Mouse (Mus musculus) heart, embryonic 16.5 days (tissue): ENCODE data around the gene Med24. TPM values are rescaled to one million over a fixed set of nuclear protein-coding genes. Genes with fewer than 3 reads are reported as not detected.

Experiments
- ATAC-seq: fragments of 200-750 bp; cut with Nextera tagmentation; replicated peaks from 2 replicates; pipeline ENCODE4 v1.8.0; 2017; ENCODE audit warnings: moderate number of reproducible peaks; ENCODE audit not compliant: insufficient read depth, low FRiP score; ENCODE audit errors: extremely low read depth
- H3K27ac ChIP-seq: fragments of 300-500 bp; sonication (generic); 2 replicates; pipeline ENCODE4 v1.5.1; 2014; ENCODE audit warnings: mild to moderate bottlenecking, low read length, control low read depth, moderate library complexity
- H3K27me3 ChIP-seq: fragments of 300-500 bp; sonication (generic); 2 replicates; pipeline ENCODE4 v1.6.1; 2014; ENCODE audit warnings: low read length, mixed read lengths; ENCODE audit not compliant: control insufficient read depth, insufficient read depth
- H3K36me3 ChIP-seq: fragments of 300-500 bp; sonication (generic); 2 replicates; pipeline ENCODE4 v1.6.1; 2014; ENCODE audit not compliant: control insufficient read depth, insufficient read depth
- H3K4me1 ChIP-seq: fragments of 300-500 bp; sonication (generic); 2 replicates; pipeline ENCODE4 v1.6.1; 2014; ENCODE audit warnings: low read length, mixed read lengths; ENCODE audit not compliant: control insufficient read depth, insufficient read depth
- H3K4me2 ChIP-seq: fragments of 300-500 bp; sonication (generic); 2 replicates; pipeline ENCODE4 v1.6.1; 2014; ENCODE audit warnings: low read depth, mild to moderate bottlenecking, control low read depth, low read length
- H3K4me3 ChIP-seq: fragments of 300-500 bp; sonication (generic); 2 replicates; pipeline ENCODE4 v1.5.1; 2014; ENCODE audit warnings: mild to moderate bottlenecking, control low read depth, low read length
- H3K9ac ChIP-seq: fragments of 300-500 bp; sonication (generic); 2 replicates; pipeline ENCODE4 v1.6.1; 2014; ENCODE audit warnings: low read length, control low read depth
- H3K9me3 ChIP-seq: fragments of 300-500 bp; sonication (generic); replicated peaks from 2 replicates; pipeline ENCODE4 v1.6.1; 2016; ENCODE audit warnings: low read length; ENCODE audit not compliant: control insufficient read depth
- WGBS: fragments of 180-500 bp; shearing (Covaris S2); extraction: QIAGEN DNeasy Blood & Tissue Kit; methylation state at CpG from one replicate; pipeline ENCODE4 v1.1.7; 2014; 5-methylcytosine and 5-hydroxymethylcytosine counted together
- polyA plus RNA-seq: library from polyadenylated mRNA; unstranded; fragments of >200 nt; fragmentation: Nextera tagmentation; extraction: Ambion mirVana; gene quantifications from 2 replicates; pipeline ENCODE4 v1.2.1, GENCODE M21; 2015

The Med24 gene
- polyA plus RNA-seq, 1 experiment from 2014 or later, result 36.8 TPM

GRCm38 (mm10) chr11:98755726-98756380 lies 26.6 kb upstream of the Med24 start:
- peak overlapping the region; percentile 55 for H3K27ac ChIP-seq
- H3K9ac ChIP-seq, result 0 out of 2 replicates have a peak overlapping the region, but pooled peaks have one; percentile 11
- no peaks in the 10 kb centered on the region for H3K9me3 ChIP-seq
- no peaks in the 10 kb centered on the region for H3K27me3 ChIP-seq
- peaks cover 40% of the 10 kb centered on the region for H3K36me3 ChIP-seq
- no peak for ATAC-seq
- peaks cover 55% of the 10 kb centered on the region for H3K4me1 ChIP-seq
- no peak overlapping the region for H3K4me2 ChIP-seq
- 79% methylated on average over 6 of the region's 6 CpGs for WGBS
- H3K4me3 ChIP-seq, result no peak overlapping the region

GRCm38 (mm10) chr11:98754621-98755181 lies 25.5 kb upstream of the Med24 start:
- no peaks in the 10 kb centered on the region for H3K9me3 ChIP-seq
- no peak overlapping the region for H3K4me3 ChIP-seq
- H3K36me3 ChIP-seq, result peaks cover 32% of the 10 kb centered on the region
- H3K9ac ChIP-seq, result peak overlapping the region; percentile 53
- peak overlapping the region; percentile 95 for H3K27ac ChIP-seq
- H3K27me3 ChIP-seq, result no peaks in the 10 kb centered on the region
- ATAC-seq, result peak; percentile 17
- H3K4me2 ChIP-seq, result peak overlapping the region; percentile 22; the same call in 1 of the 2 replicates
- 16% methylated on average over 7 of the region's 7 CpGs for WGBS
- peaks cover 67% of the 10 kb centered on the region for H3K4me1 ChIP-seq

GRCm38 (mm10) chr11:98754151-98754620 lies 25.0 kb upstream of the Med24 start:
- Histone ChIP-seq H3K27ac (peak overlapping the region; percentile 95), H3K9ac (peak overlapping the region; percentile 53), H3K27me3 (no peaks in the 10 kb centered on the region), H3K4me2 (peak overlapping the region; percentile 22; the same call in 1 of the 2 replicates), H3K4me3 (no peak overlapping the region), H3K36me3 (peaks cover 29% of the 10 kb centered on the region), H3K9me3 (no peaks in the 10 kb centered on the region), H3K4me1 (peaks cover 72% of the 10 kb centered on the region)
- no peak for ATAC-seq
- 46% methylated on average over 9 of the region's 9 CpGs for whole genome bisulfite sequencing

GRCm38 (mm10) chr11:98753264-98753663 lies 24.0 kb upstream of the Med24 start:
- WGBS, result 93% methylated on average over 5 of the region's 5 CpGs
- Histone ChIP-seq H3K4me1 (peaks cover 81% of the 10 kb centered on the region), H3K9ac (peak overlapping the region; percentile 28; the same call in 1 of the 2 replicates), H3K4me3 (no peak overlapping the region), H3K27ac (peak overlapping the region; percentile 49), H3K9me3 (no peaks in the 10 kb centered on the region), H3K36me3 (peaks cover 22% of the 10 kb centered on the region), H3K27me3 (no peaks in the 10 kb centered on the region), H3K4me2 (no peak overlapping the region)
- ATAC-seq, result no peak

- Histone ChIP-seq H3K4me2 (no peak overlapping the region), H3K27ac (peak overlapping the region; percentile 92), H3K4me1 (peaks cover 87% of the 10 kb centered on the region), H3K9ac (peak overlapping the region; percentile 64), H3K4me3 (no peak overlapping the region), H3K27me3 (no peaks in the 10 kb centered on the region), H3K9me3 (no peaks in the 10 kb centered on the region), H3K36me3 (peaks cover 17% of the 10 kb centered on the region)
- no peak for ATAC-seq
- 82% methylated on average over 10 of the region's 10 CpGs for WGBS
Observed at GRCm38 (mm10) chr11:98752562-98753140, 23.4 kb upstream of the Med24 start.

GRCm38 (mm10) chr11:98751221-98751782 lies 22.1 kb upstream of the Med24 start:
- WGBS, result 8% methylated on average over 6 of the region's 6 CpGs
- peak; percentile 56 for ATAC-seq
- peaks cover 96% of the 10 kb centered on the region for H3K4me1 ChIP-seq
- H3K9ac ChIP-seq, result peak overlapping the region; percentile 64
- H3K4me2 ChIP-seq, result peak overlapping the region; percentile 51
- no peaks in the 10 kb centered on the region for H3K27me3 ChIP-seq
- peak overlapping the region; percentile 17 for H3K4me3 ChIP-seq
- H3K27ac ChIP-seq, result peak overlapping the region; percentile 92
- H3K9me3 ChIP-seq, result no peaks in the 10 kb centered on the region
- peaks cover 9% of the 10 kb centered on the region; the same call in 1 of the 2 replicates for H3K36me3 ChIP-seq

- peaks cover 96% of the 10 kb centered on the region for H3K4me1 ChIP-seq
- no peaks in the 10 kb centered on the region for H3K27me3 ChIP-seq
- 22% methylated on average over 17 of the region's 17 CpGs for WGBS
- peaks cover 6% of the 10 kb centered on the region; the same call in 1 of the 2 replicates for H3K36me3 ChIP-seq
- ATAC-seq, result peak; percentile 28
- peak overlapping the region; percentile 64 for H3K9ac ChIP-seq
- peak overlapping the region; percentile 51 for H3K4me2 ChIP-seq
- H3K9me3 ChIP-seq, result no peaks in the 10 kb centered on the region
- peak overlapping the region; percentile 92 for H3K27ac ChIP-seq
- H3K4me3 ChIP-seq, result peak overlapping the region; percentile 17
Observed at GRCm38 (mm10) chr11:98750351-98751201, 21.3 kb upstream of the Med24 start.

GRCm38 (mm10) chr11:98749716-98750115 lies 20.5 kb upstream of the Med24 start:
- Histone ChIP-seq H3K27me3 (no peaks in the 10 kb centered on the region), H3K9ac (peak overlapping the region; percentile 61), H3K9me3 (no peaks in the 10 kb centered on the region), H3K4me1 (peaks cover 97% of the 10 kb centered on the region), H3K36me3 (peaks cover 6% of the 10 kb centered on the region; the same call in 1 of the 2 replicates), H3K4me3 (no peak overlapping the region), H3K27ac (peak overlapping the region; percentile 92), H3K4me2 (peak overlapping the region; percentile 44)
- WGBS, result 17% methylated on average over 5 of the region's 5 CpGs
- no peak for ATAC-seq
